Mouse (Mus musculus) stomach, embryonic 14.5 days (tissue): ENCODE measurements around the gene Kctd7. TPM values are rescaled to one million over a fixed set of nuclear protein-coding genes. Genes with fewer than 3 reads are reported as not detected.

ENCODE experiments used
- ATAC-seq: fragments of 200-750 bp; cut with Nextera tagmentation; 2 replicates; pipeline ENCODE4 v1.8.0; 2017; ENCODE audit warnings: low read depth, moderate TSS enrichment; ENCODE audit not compliant: insufficient number of reproducible peaks, insufficient read depth, low FRiP score
- H3K27ac ChIP-seq: fragments of 300-500 bp; sonication (generic); 2 replicates; pipeline ENCODE4 v1.5.1; 2014; ENCODE audit warnings: mild to moderate bottlenecking, low read length, moderate library complexity, mixed read lengths
- H3K27me3 ChIP-seq: fragments of 300-500 bp; sonication (generic); 2 replicates; pipeline ENCODE4 v1.6.1; 2014; ENCODE audit warnings: low read length, control low read depth, mixed read lengths; ENCODE audit not compliant: control insufficient read depth, insufficient read depth
- H3K36me3 ChIP-seq: fragments of 300-500 bp; sonication (generic); 2 replicates; pipeline ENCODE4 v1.6.1; 2014; ENCODE audit warnings: mild to moderate bottlenecking, control low read depth, low read length, moderate library complexity, mixed read lengths; ENCODE audit not compliant: control insufficient read depth, insufficient read depth
- H3K4me1 ChIP-seq: fragments of 300-500 bp; sonication (generic); 2 replicates; pipeline ENCODE4 v1.6.1; 2014; ENCODE audit warnings: low read length, control low read depth, mixed read lengths; ENCODE audit not compliant: control insufficient read depth, insufficient read depth
- H3K4me2 ChIP-seq: fragments of 300-500 bp; sonication (generic); replicated peaks from 2 replicates; pipeline ENCODE4 v1.6.1; 2014; ENCODE audit warnings: low read depth, low read length, control low read depth
- H3K4me3 ChIP-seq: fragments of 300-500 bp; sonication (generic); 2 replicates; pipeline ENCODE4 v1.5.1; 2014; ENCODE audit warnings: low read depth, low read length, control low read depth
- H3K9ac ChIP-seq: fragments of 300-500 bp; sonication (generic); replicated peaks from 2 replicates; pipeline ENCODE4 v1.6.1; 2014; ENCODE audit warnings: low read depth, mild to moderate bottlenecking, control low read depth, low read length, moderate library complexity, mixed read lengths
- H3K9me3 ChIP-seq: fragments of 300-500 bp; sonication (generic); 2 replicates; pipeline ENCODE4 v1.6.1; 2016; ENCODE audit warnings: low read depth, low read length, control low read depth; ENCODE audit not compliant: control insufficient read depth
- WGBS: fragments of 180-500 bp; shearing (Covaris S2); extraction: QIAGEN DNeasy Blood & Tissue Kit; methylation state at CpG from one replicate; pipeline ENCODE4 v1.1.7; 2014; 5-methylcytosine and 5-hydroxymethylcytosine counted together
- polyA plus RNA-seq: library from polyadenylated mRNA; unstranded; fragments of >200 nt; fragmentation: Nextera tagmentation; extraction: Ambion mirVana; gene quantifications from 2 replicates; pipeline ENCODE4 v1.2.1, GENCODE M21; 2014

Gene Kctd7
- polyA plus RNA-seq, 1 experiment from 2014 or later: 5.0 TPM

DNA sequence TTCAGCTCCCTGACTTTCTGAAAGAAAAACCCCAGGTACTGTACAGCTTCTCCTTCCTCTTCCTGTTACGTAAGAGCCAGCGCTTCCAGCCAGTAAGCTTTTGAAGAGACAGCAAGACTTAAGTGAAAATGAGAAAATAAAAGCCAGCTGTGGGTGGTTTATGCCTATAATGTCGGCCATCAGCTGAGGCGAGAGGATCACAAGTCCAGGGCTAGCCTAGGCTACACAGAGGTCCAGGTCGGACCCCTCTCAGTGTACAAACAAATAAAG, 15.2 kb upstream of the Kctd7 start:
- 86% methylated on average over 5 of the region's 5 CpGs for WGBS

DNA sequence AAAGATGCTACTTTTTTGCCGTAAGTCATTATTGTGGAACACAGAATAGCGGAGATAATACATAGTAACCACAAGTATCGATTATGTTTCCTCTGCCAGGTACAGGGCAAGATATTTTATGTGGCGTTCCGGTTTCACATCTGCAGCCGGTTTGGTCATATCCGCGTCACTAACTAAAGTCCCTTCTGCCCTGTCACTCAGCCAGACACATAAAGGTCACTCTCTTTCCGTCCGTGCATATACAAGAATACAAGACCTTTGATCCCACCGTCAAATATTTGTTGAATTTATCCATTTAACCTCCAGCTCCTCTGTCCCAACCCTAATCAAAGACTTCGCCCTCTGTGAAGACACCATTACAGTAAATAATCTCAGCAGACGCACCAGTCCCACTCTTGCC, 8.1 kb upstream of the Kctd7 start:
- H3K4me3 ChIP-seq: no peak overlapping the region
- H3K36me3 ChIP-seq: peaks cover 2% of the 10 kb centered on the region; the same call in 1 of the 2 replicates
- ATAC-seq: no peak
- no peak overlapping the region for H3K4me2 ChIP-seq
- H3K27me3 ChIP-seq: no peaks in the 10 kb centered on the region
- WGBS: 91% methylated on average over 13 of the region's 13 CpGs
- H3K4me1 ChIP-seq: no peaks in the 10 kb centered on the region
- H3K27ac ChIP-seq: no peak overlapping the region
- H3K9ac ChIP-seq: no peak overlapping the region
- H3K9me3 ChIP-seq: no peaks in the 10 kb centered on the region

More for the DNA sequence above, 15.2 kb upstream of the Kctd7 start:
- H3K9ac ChIP-seq: no peak overlapping the region
- ATAC-seq: no peak
- no peaks in the 10 kb centered on the region for H3K4me1 ChIP-seq
- H3K27me3 ChIP-seq: no peaks in the 10 kb centered on the region
- H3K27ac ChIP-seq: no peak overlapping the region
- no peak overlapping the region for H3K4me3 ChIP-seq
- H3K36me3 ChIP-seq: peaks cover 2% of the 10 kb centered on the region; the same call in 1 of the 2 replicates
- H3K9me3 ChIP-seq: no peaks in the 10 kb centered on the region
- no peak overlapping the region for H3K4me2 ChIP-seq

DNA sequence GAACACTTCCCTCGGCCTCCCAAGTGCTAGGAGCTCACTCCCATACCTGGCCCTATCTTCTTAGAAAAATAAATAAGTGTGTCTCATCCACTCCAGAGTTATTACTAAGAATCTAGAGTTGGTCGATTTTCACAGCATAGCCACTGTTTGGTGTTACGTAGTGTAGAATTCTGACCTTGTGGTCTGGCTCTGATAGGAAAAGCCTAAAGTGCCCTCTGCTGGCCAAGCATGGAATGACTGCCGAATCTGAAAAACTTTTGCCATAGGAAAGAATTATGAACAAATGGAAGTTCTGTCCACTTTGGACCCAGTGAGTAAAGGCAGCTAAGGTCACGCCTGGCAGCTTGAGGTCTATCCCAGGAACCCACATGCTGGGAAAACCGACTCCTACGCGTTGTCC, 5.3 kb upstream of the Kctd7 start:
- Histone ChIP-seq H3K27me3 (no peaks in the 10 kb centered on the region), H3K4me3 (no peak overlapping the region), H3K9me3 (no peaks in the 10 kb centered on the region), H3K4me1 (no peaks in the 10 kb centered on the region), H3K27ac (no peak overlapping the region), H3K9ac (no peak overlapping the region), H3K4me2 (no peak overlapping the region), H3K36me3 (no peaks in the 10 kb centered on the region)
- WGBS: 22% methylated on average over 8 of the region's 8 CpGs
- ATAC-seq: no peak

DNA sequence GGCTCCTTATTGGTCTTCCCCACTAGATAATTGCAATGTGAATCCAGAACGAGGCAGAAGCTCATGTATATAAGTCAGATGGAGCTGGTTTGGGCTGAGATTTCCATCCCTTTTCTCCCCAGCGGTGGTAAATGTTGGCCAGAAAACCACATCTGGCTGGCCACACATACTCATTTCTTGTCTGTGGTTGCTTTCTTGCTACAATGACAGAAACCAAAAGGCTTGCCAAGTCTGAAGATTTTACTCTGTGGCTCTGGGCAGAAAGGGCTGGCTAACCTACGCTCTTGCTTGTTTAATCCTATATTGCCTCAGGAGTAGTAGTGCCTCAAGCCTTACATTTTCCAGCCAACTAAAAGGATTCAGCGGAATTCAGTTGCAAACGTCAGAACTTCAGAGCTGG, 3.5 kb upstream of the Kctd7 start:
- no peak for ATAC-seq

DNA sequence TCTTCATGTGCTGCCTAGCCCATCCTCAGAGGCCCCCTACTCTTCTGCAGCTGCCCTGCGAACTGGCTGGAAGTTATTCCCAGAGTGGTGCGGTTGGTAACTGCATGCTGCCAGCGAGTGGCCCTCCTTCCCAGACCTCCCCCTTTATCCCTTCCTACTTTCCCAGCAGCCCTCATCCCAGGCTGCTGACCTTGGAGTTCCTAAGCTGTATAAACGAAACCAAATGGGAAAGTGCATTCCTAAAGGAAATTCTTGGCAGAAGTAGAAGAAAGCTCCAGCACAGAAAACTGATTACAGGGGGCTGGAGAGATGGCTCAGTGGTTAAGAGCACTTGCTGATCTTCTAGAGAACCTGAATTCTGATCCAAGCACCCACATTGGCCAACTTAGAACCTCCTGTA, 2.6 kb upstream of the Kctd7 start:
- Histone ChIP-seq H3K4me3 (no peak overlapping the region), H3K4me1 (no peaks in the 10 kb centered on the region; the same call in 1 of the 2 replicates), H3K4me2 (no peak overlapping the region), H3K9me3 (no peaks in the 10 kb centered on the region), H3K27me3 (no peaks in the 10 kb centered on the region), H3K9ac (no peak overlapping the region), H3K27ac (no peak overlapping the region), H3K36me3 (no peaks in the 10 kb centered on the region)
- 38% methylated on average over 4 of the region's 4 CpGs for WGBS
- no peak for ATAC-seq

More for the DNA sequence above, 3.5 kb upstream of the Kctd7 start:
- no peaks in the 10 kb centered on the region for H3K9me3 ChIP-seq
- H3K36me3 ChIP-seq: no peaks in the 10 kb centered on the region
- no peak overlapping the region for H3K4me2 ChIP-seq
- H3K27ac ChIP-seq: no peak overlapping the region
- H3K4me1 ChIP-seq: no peaks in the 10 kb centered on the region; the same call in 1 of the 2 replicates
- WGBS: 83% methylated on average over 5 of the region's 5 CpGs
- no peak overlapping the region for H3K4me3 ChIP-seq
- H3K27me3 ChIP-seq: no peaks in the 10 kb centered on the region
- H3K9ac ChIP-seq: no peak overlapping the region

DNA sequence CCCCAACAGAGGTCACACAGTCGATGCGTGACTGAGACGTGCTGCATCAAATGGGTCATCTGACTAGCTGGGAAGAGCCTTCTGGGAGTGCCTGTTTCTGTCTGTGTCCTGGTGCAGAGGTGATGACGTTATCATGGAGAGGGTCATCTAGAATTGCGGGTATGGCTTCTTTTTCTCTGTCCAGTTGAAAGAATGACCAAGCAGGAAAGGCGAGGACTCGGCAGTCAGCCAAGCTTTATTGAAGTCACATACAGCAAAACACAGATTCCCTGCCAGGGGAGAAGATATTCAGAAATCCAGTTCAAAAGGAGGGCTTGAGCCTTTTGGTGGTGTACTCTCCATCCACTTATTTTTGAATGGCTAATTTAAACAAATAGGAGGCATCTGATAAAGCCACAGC, 1.6 kb upstream of the Kctd7 start:
- Histone ChIP-seq H3K9ac (no peak overlapping the region), H3K4me3 (no peak overlapping the region), H3K4me2 (no peak overlapping the region), H3K4me1 (no peaks in the 10 kb centered on the region; the same call in 1 of the 2 replicates), H3K27me3 (no peaks in the 10 kb centered on the region), H3K27ac (no peak overlapping the region), H3K9me3 (no peaks in the 10 kb centered on the region), H3K36me3 (no peaks in the 10 kb centered on the region)
- 89% methylated on average over 7 of the region's 7 CpGs for WGBS
- ATAC-seq: no peak

DNA sequence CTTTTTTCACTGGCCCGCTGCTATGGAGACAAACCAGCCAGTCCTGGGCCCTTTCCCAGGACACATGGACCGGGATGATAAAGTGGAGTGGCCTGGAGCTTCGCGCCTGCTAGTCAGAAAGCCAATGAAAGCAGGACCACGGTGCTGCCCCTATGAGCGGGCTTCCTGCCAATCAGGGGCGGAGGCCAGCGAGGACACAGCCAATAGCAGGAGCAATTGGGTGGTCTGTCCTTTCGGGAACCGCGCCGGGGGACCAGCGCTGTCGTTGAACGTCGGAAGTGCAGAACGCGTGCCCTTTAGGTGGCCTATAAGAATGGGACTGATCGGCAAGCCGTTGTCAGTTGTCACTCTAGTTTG, 706 bp upstream of the Kctd7 start:
- Histone ChIP-seq H3K27me3 (no peaks in the 10 kb centered on the region), H3K4me1 (no peaks in the 10 kb centered on the region; the same call in 1 of the 2 replicates), H3K9ac (no peak overlapping the region), H3K4me3 (peak overlapping the region; percentile 61), H3K9me3 (no peaks in the 10 kb centered on the region), H3K4me2 (peak overlapping the region; percentile 88), H3K36me3 (no peaks in the 10 kb centered on the region), H3K27ac (peak overlapping the region; percentile 64)
- WGBS: 3% methylated on average over 20 of the region's 20 CpGs
- ATAC-seq: peak; percentile 20; the same call in 1 of the 2 replicates

DNA sequence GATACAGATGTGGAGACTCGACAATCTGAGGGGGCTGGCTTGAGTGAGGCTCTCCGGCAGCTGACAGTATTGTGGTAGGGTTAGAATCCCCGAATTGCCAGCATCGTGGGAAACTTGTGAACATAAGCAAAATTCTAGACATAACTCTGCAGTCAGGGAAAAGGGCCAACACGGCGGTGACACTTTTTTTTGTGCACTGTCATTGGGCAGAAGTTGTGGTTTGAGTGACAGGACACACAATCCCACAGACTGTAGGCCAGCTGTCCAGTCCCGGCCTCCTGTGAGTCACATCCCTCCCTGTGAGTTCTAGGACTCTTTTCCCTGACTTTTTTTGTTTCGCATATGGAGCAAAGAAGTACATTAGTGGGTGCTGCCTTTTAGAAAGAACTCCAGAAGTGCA, 1.3 kb downstream of the Kctd7 start:
- WGBS: 80% methylated on average over 8 of the region's 8 CpGs

DNA sequence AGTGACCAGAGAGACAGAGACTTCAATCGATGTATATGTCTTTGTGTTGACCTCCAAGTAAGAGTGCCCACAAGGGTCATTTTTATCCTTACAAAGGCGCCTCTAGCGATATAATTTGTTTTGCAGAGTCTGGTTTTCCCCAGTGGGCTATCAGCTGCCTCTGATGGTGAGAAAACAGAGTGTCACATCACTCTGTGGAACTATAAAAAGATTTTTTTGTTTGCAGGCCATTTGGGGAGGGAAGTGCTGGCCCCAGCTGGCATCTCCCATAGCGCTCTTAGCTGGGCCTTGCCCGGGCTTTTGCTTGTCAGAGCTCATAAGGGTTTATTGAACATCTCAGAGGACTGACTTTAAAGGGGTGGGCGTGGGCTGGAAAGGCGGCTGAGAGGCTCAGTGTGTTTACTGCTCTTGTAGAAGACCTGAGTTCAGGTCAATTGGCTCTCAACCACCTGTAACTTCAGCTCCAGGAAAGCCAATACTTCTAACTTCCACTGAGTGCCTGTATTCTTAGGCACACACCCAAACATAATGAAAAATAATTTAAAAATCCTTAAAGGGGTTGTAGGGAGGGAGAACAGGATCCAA, 5.2 kb downstream of the Kctd7 start:
- no peaks in the 10 kb centered on the region for H3K27me3 ChIP-seq

More for the DNA sequence above, 1.3 kb downstream of the Kctd7 start:
- Histone ChIP-seq H3K4me1 (no peaks in the 10 kb centered on the region; the same call in 1 of the 2 replicates), H3K4me3 (no peak overlapping the region), H3K9ac (no peak overlapping the region), H3K27ac (no peak overlapping the region), H3K4me2 (no peak overlapping the region), H3K9me3 (no peaks in the 10 kb centered on the region), H3K27me3 (no peaks in the 10 kb centered on the region), H3K36me3 (no peaks in the 10 kb centered on the region)
- ATAC-seq: no peak

More for the DNA sequence above, 5.2 kb downstream of the Kctd7 start:
- Histone ChIP-seq H3K4me1 (no peaks in the 10 kb centered on the region; the same call in 1 of the 2 replicates), H3K36me3 (peaks cover 5% of the 10 kb centered on the region; the same call in 1 of the 2 replicates), H3K4me3 (no peak overlapping the region), H3K4me2 (no peak overlapping the region), H3K27ac (no peak overlapping the region), H3K9ac (no peak overlapping the region), H3K9me3 (no peaks in the 10 kb centered on the region)
- 72% methylated on average over 7 of the region's 7 CpGs for WGBS
- no peak for ATAC-seq
